Mouse (Mus musculus) hindbrain, embryonic 16.5 days (tissue): ENCODE results near the gene Hmga1b. TPM values are rescaled to one million over a fixed set of nuclear protein-coding genes. Genes with fewer than 3 reads are reported as not detected.
A peak's percentile ranks its signal among the peaks of the same experiment; 100 is the strongest.

Experiments used
- ATAC-seq: fragments of 200-750 bp; cut with Nextera tagmentation; 2 replicates; pipeline ENCODE4 v1.8.0; 2017; ENCODE audit warnings: moderate TSS enrichment, moderate library complexity
- H3K27ac ChIP-seq: fragments of 300-500 bp; sonication (generic); 2 replicates; pipeline ENCODE4 v1.5.1; 2014; ENCODE audit warnings: low read depth, mild to moderate bottlenecking, control low read depth, low read length, moderate library complexity
- H3K27me3 ChIP-seq: fragments of 300-500 bp; sonication (generic); replicated peaks from 2 replicates; pipeline ENCODE4 v1.6.1; 2014; ENCODE audit warnings: low read length; ENCODE audit not compliant: control insufficient read depth, insufficient read depth
- H3K36me3 ChIP-seq: fragments of 300-500 bp; sonication (generic); 2 replicates; pipeline ENCODE4 v1.6.1; 2014; ENCODE audit warnings: mild to moderate bottlenecking, low read length, moderate library complexity, mixed read lengths; ENCODE audit not compliant: control insufficient read depth, insufficient read depth
- H3K4me1 ChIP-seq: fragments of 300-500 bp; sonication (generic); 2 replicates; pipeline ENCODE4 v1.6.1; 2014; ENCODE audit warnings: low read depth, low read length; ENCODE audit not compliant: control insufficient read depth, insufficient read depth
- H3K4me2 ChIP-seq: fragments of 300-500 bp; sonication (generic); 2 replicates; pipeline ENCODE4 v1.6.1; 2014; ENCODE audit warnings: mild to moderate bottlenecking, low read length, control low read depth, moderate library complexity
- H3K4me3 ChIP-seq: fragments of 300-500 bp; sonication (generic); 2 replicates; pipeline ENCODE4 v1.5.1; 2014; ENCODE audit warnings: mild to moderate bottlenecking, low read length, control low read depth, moderate library complexity
- H3K9ac ChIP-seq: fragments of 300-500 bp; sonication (generic); 2 replicates; pipeline ENCODE4 v1.6.1; 2014; ENCODE audit warnings: low read depth, mild to moderate bottlenecking, control low read depth, low read length, moderate library complexity
- H3K9me3 ChIP-seq: fragments of 300-500 bp; sonication (generic); 2 replicates; pipeline ENCODE4 v1.6.1; 2014; ENCODE audit warnings: mild to moderate bottlenecking, low read length, moderate library complexity; ENCODE audit not compliant: control insufficient read depth
- WGBS: fragments of 180-500 bp; shearing (Covaris S2); extraction: QIAGEN DNeasy Blood & Tissue Kit; methylation state at CpG from one replicate; pipeline ENCODE4 v1.1.7; 2014; 5-methylcytosine and 5-hydroxymethylcytosine counted together
- polyA plus RNA-seq: library from polyadenylated mRNA; unstranded; fragments of >200 nt; fragmentation: Nextera tagmentation; extraction: Ambion mirVana; gene quantifications from 2 replicates; pipeline ENCODE4 v1.2.1, GENCODE M21; 2015

Hmga1b gene
- polyA plus RNA-seq, 1 experiment from 2014 or later: 2.9 TPM

DNA sequence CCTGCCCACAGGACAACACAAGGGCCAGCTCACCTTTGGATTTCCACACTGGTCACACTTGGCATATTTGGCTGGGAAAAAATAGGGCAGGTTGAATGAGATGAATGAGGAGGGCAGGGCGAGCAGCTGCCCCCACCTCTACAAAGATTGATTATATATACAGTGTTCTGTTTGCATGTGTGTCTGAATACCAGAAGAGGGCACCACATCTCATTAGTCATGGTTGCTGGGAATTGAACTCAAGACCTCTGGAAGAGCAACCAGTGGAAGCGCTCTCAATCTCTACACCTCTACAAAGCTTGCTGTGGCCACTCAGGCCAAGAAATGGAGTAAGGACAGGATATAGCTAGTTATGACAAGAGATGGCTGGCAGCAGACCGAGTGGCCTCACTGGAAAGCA is 27.2 kb downstream of the Hmga1b start:
- Histone ChIP-seq H3K9ac (no peak overlapping the region), H3K36me3 (peaks cover 44% of the 10 kb centered on the region), H3K27me3 (no peaks in the 10 kb centered on the region), H3K4me2 (no peak overlapping the region), H3K4me1 (peaks cover 11% of the 10 kb centered on the region), H3K9me3 (no peaks in the 10 kb centered on the region), H3K4me3 (no peak overlapping the region), H3K27ac (no peak overlapping the region)
- 91% methylated on average over 3 of the region's 3 CpGs for WGBS
- ATAC-seq: no peak

DNA sequence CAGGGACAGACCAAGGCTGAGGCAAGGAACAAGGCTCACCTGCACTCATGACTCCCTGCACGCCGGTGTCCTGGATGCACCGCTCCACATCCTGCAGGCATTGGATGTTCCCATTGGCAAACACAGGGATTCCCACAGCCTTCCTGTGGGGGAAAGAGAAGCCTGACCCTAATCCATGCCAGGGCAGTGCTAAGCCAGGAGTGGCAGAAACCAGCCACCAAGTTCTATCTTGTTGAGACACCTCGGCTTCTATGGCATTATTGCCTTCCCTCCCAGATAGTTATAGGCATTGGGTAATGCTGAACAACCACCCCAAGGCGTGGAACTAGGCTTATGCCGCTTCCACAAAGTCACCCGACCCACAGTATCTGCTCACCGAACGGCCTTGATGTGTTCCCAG is 30.1 kb downstream of the Hmga1b start:
- H3K9me3 ChIP-seq: no peaks in the 10 kb centered on the region
- ATAC-seq: no peak
- H3K4me2 ChIP-seq: no peak overlapping the region
- H3K4me3 ChIP-seq: no peak overlapping the region
- H3K27ac ChIP-seq: no peak overlapping the region
- H3K9ac ChIP-seq: no peak overlapping the region
- H3K27me3 ChIP-seq: no peaks in the 10 kb centered on the region
- H3K36me3 ChIP-seq: peaks cover 36% of the 10 kb centered on the region
- 93% methylated on average over 9 of the region's 9 CpGs for WGBS
- peaks cover 13% of the 10 kb centered on the region for H3K4me1 ChIP-seq

GRCm38 (mm10) chr11:120795756-120796613 is 33.4 kb downstream of the Hmga1b start, which contains the start of gene Dus1l:
Gene Dus1l (minus strand): TSS chr11:120796403.
- WGBS: 3% methylated on average over 59 of the region's 59 CpGs
- Histone ChIP-seq H3K4me2 (peak within 1 kb of the TSS; percentile 98), H3K9ac (peak within 1 kb of the TSS; percentile 94), H3K4me3 (peak within 1 kb of the TSS; percentile 99), H3K9me3 (no peaks in the 10 kb centered on the region), H3K4me1 (peaks cover 13% of the 10 kb centered on the region), H3K36me3 (peaks cover 19% of the 10 kb centered on the region), H3K27ac (peak within 1 kb of the TSS; percentile 87), H3K27me3 (no peaks in the 10 kb centered on the region)
- ATAC-seq: peak; percentile 95

DNA sequence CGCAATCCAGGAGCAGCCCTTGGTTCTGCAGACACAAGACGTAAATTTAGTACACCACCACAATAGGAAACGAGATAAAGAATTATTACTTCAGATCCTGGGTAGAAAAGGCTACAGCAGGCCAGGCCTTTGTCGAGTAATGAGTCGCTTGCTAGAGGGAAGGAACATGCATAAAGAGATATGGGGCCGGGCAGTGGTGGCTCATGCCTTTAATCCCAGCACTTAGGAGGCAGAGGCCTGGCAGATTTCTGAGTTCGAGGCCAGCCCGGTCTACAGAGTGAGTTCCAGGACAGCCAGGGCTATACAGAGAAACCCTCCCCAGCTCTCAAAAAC is 34.0 kb downstream of the Hmga1b start:
- no peaks in the 10 kb centered on the region for H3K9me3 ChIP-seq
- WGBS: 27% methylated on average over 8 of the region's 8 CpGs
- H3K36me3 ChIP-seq: peaks cover 16% of the 10 kb centered on the region
- H3K27me3 ChIP-seq: no peaks in the 10 kb centered on the region
- peak overlapping the region; percentile 87 for H3K27ac ChIP-seq
- peak overlapping the region; percentile 51 for H3K4me2 ChIP-seq
- H3K4me1 ChIP-seq: peaks cover 13% of the 10 kb centered on the region
- peak overlapping the region; percentile 63 for H3K9ac ChIP-seq
- no peak for ATAC-seq
- peak overlapping the region; percentile 99 for H3K4me3 ChIP-seq

DNA sequence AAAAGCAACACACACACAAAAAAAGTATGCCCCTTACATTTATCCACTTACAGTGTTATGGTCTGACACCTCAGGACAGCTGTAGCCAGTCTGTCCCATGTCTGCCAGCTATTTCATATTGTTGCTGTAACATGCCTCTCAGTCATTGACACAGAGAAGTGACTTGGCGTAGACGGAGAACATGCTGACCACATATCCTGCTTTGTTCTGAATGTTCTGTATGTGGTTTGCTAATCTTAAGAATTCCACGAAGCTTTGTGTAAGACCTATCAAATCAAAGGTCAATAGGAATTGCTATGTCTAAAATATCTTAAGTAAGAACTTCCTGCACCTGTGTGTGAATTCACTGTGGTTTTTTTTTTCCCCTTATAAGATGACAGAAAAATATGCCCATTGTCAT is 35.6 kb downstream of the Hmga1b start:
- peaks cover 13% of the 10 kb centered on the region for H3K4me1 ChIP-seq
- H3K4me3 ChIP-seq: no peak overlapping the region
- ATAC-seq: no peak
- no peaks in the 10 kb centered on the region for H3K9me3 ChIP-seq
- H3K4me2 ChIP-seq: no peak overlapping the region
- H3K36me3 ChIP-seq: no peaks in the 10 kb centered on the region
- no peak overlapping the region for H3K9ac ChIP-seq
- H3K27ac ChIP-seq: no peak overlapping the region
- 84% methylated on average over 3 of the region's 3 CpGs for WGBS
- no peaks in the 10 kb centered on the region for H3K27me3 ChIP-seq

DNA sequence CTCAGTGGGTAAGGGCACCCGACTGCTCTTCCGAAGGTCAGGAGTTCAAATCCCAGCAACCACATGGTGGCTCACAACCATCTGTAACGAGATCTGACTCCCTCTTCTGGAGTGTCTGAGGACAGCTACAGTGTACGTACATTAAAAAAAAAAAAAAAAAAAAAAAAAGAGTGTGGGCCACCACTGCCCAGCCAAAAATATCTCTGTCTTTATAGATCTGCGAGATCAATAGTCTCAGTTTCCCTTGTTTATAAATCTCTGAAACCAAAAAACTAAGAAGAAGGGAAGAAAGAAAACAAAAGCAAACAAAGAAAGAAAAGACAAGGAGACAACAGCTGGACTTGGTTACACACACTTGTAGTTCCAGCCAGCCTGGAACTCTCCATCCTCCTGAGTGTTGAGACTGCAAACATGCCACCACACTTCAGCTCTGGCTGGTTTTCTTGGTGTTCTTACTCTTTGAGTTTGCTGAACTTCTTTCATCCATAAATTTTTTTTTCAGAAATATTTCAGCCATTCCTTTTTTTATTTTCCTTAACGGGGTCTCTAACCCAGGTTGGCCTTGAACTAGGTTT is 36.8 kb downstream of the Hmga1b start:
- H3K27me3 ChIP-seq: no peaks in the 10 kb centered on the region
- WGBS: 71% methylated on average over 6 of the region's 6 CpGs
- H3K36me3 ChIP-seq: no peaks in the 10 kb centered on the region
- H3K27ac ChIP-seq: no peak overlapping the region
- H3K9me3 ChIP-seq: no peaks in the 10 kb centered on the region
- no peak overlapping the region for H3K4me3 ChIP-seq
- H3K4me2 ChIP-seq: peak overlapping the region; percentile 25; the same call in 1 of the 2 replicates
- no peak overlapping the region; the same call in 1 of the 2 replicates for H3K9ac ChIP-seq
- H3K4me1 ChIP-seq: peaks cover 13% of the 10 kb centered on the region
- no peak for ATAC-seq

DNA sequence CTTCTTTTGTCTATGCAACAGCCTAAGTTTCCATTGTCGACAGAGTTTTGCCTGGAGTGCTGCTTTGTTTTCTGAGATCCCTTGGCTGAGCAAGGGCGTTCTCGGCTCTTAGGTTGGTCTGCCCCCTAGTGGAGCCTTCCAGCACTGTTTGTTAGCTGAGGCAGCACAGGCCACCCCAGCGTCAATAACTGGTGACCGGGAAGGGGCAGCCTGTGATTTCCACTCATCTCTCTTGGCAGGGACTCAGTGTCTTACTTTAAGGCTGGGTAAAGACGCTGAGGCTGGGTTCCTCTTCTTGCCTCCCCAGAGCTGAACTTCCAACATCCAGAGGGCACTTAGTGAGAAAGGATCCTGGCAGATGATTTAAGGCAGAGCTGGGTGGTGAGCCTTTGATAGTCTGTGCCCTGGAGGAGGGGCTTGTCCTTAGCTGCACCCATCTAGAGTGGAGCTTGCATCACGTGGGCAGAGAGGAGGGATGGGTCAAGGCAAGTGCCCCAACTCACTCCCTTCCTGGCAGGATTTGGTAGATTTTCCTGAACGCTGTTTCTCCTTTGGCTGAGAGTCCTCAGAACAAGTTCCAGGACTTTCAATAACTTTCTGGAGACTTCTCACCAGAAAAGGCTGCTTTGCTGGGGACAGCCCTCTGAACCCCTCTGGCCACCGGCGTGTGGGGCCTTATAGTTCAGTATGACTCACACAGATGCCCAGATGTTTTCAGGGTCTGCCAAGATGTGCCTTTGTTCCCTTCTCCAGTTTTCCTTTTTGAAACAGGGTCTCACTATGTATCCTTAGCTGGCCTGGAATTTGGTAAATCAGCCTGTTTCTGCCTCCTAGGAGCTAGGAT is 37.7 kb downstream of the Hmga1b start:
- H3K27me3 ChIP-seq: no peaks in the 10 kb centered on the region
- no peak overlapping the region for H3K4me3 ChIP-seq
- no peak overlapping the region for H3K9ac ChIP-seq
- H3K4me2 ChIP-seq: peak overlapping the region; percentile 25
- H3K36me3 ChIP-seq: 0 out of 2 replicates have a peak, but pooled peaks cover 4% of the 10 kb centered on the region
- ATAC-seq: peak; percentile 61; the same call in 1 of the 2 replicates
- peak overlapping the region; percentile 19; the same call in 1 of the 2 replicates for H3K27ac ChIP-seq
- no peaks in the 10 kb centered on the region for H3K9me3 ChIP-seq
- 17% methylated on average over 10 of the region's 10 CpGs for WGBS
- peaks cover 6% of the 10 kb centered on the region for H3K4me1 ChIP-seq

DNA sequence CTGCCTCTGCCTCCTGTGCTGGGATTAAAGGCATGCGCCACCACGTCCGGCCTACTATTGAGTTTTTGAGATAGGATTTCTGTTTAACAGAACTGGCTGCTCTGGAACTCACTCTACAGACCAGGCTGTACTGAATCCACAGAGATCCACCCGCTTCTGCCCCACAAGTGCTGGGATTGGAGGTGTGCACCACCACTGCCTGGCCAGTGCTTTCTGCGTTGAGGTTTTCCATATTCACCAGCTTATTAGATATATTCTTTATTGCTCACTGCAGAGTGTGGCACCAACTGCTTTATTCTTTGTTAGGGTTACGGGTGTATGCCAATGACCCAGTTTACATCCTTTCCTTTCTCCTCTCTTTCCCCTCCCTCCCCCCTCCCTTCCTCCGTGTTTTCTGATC is 41.7 kb downstream of the Hmga1b start:
- no peak for ATAC-seq
- Histone ChIP-seq H3K4me2 (no peak overlapping the region), H3K4me1 (no peaks in the 10 kb centered on the region), H3K27me3 (no peaks in the 10 kb centered on the region), H3K9me3 (no peaks in the 10 kb centered on the region), H3K27ac (no peak overlapping the region), H3K4me3 (no peak overlapping the region), H3K9ac (no peak overlapping the region), H3K36me3 (peaks cover 40% of the 10 kb centered on the region)
- 84% methylated on average over 7 of the region's 7 CpGs for WGBS

DNA sequence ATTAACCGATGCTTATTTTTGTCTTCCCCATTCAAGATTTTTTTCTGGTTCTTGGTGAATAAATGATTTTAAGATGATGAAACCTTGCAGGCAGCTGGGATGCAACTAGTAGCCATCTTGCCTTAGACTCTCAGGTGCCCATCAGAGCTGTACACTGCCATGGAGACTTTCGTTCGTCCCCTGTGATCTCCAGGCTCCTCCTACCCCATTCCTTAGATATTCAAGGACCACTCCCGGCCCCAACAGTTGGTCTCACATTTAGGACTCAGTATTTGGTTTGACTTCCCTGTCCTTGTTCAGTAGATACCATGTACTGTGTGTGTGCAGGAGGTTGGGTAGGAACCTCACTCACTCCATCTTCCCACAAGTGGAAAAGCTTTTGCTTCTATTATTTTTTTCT is 42.2 kb downstream of the Hmga1b start:
- H3K9me3 ChIP-seq: no peaks in the 10 kb centered on the region
- H3K4me1 ChIP-seq: no peaks in the 10 kb centered on the region
- H3K4me2 ChIP-seq: no peak overlapping the region
- H3K4me3 ChIP-seq: no peak overlapping the region
- peaks cover 45% of the 10 kb centered on the region for H3K36me3 ChIP-seq
- H3K27me3 ChIP-seq: no peaks in the 10 kb centered on the region
- H3K9ac ChIP-seq: no peak overlapping the region
- no peak overlapping the region for H3K27ac ChIP-seq
- WGBS: 81% methylated on average over 4 of the region's 4 CpGs
- no peak for ATAC-seq
